Mouse (Mus musculus): ENCODE results near the gene Ncln. TPM values are rescaled to one million over a fixed set of nuclear protein-coding genes. Genes with fewer than 3 reads are reported as not detected.

The Ncln gene
- polyA plus RNA-seq, 1 experiment from 2014 or later = 46.9 TPM

DNA sequence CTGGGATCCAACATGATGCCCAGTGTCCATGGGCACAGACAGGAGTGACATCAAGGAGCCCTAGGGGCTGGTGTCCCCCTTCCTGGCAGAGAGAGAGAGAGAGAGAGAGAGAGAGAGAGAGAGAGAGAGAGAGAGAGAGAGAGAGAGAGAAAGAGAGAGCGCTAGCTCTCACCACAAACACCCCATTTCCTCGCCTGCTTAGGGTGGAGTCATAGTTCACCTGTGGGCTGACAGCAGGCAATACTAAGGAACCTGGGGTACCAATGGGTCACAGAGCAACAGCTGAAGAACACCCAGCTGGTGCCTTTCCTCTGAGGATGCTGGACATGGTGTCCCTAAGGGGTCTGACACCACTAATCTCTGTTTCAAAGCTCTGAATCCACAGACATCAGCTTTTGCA lies 41.2 kb upstream of the Ncln start:
- H3K4me3 ChIP-seq (ENCODE audit: low read depth, low read length) = no peak overlapping the region
- H3K36me3 ChIP-seq (ENCODE audit: control insufficient read depth, insufficient read depth, low read length) = peaks cover 2% of the 10 kb centered on the region; the same call in 1 of the 2 replicates
- H3K4me1 ChIP-seq (replicated peaks; ENCODE audit: control insufficient read depth, insufficient read depth, low read length) = no peaks in the 10 kb centered on the region
- no peaks in the 10 kb centered on the region for H3K27me3 ChIP-seq (ENCODE audit: control insufficient read depth, insufficient read depth, low read length)
- WGBS = 87% methylated on average over 2 of the region's 2 CpGs
- H3K9ac ChIP-seq (ENCODE audit: low read depth, low read length) = no peak overlapping the region
- H3K4me2 ChIP-seq (replicated peaks; ENCODE audit: low read depth, low read length) = no peak overlapping the region
- DNase-seq (ENCODE audit: low spot score) = no peak
- no peak for ATAC-seq (ENCODE audit: low FRiP score)
- H3K27ac ChIP-seq (ENCODE audit: low read depth, low read length) = no peak overlapping the region
- no peaks in the 10 kb centered on the region for H3K9me3 ChIP-seq (ENCODE audit: control insufficient read depth, low read length)

GRCm38 (mm10) chr10:81536734-81537133 lies 40.5 kb upstream of the Ncln start:
- WGBS = 82% methylated on average over 6 of the region's 6 CpGs
- peaks cover 2% of the 10 kb centered on the region; the same call in 1 of the 2 replicates for H3K36me3 ChIP-seq (ENCODE audit: control insufficient read depth, insufficient read depth, low read length)
- DNase-seq (ENCODE audit: low spot score) (no peak), ATAC-seq (ENCODE audit: low FRiP score) (no peak)
- no peak overlapping the region for H3K4me3 ChIP-seq (ENCODE audit: low read depth, low read length)
- no peak overlapping the region for H3K4me2 ChIP-seq (replicated peaks; ENCODE audit: low read depth, low read length)
- H3K27ac ChIP-seq (ENCODE audit: low read depth, low read length) = no peak overlapping the region
- H3K27me3 ChIP-seq (ENCODE audit: control insufficient read depth, insufficient read depth, low read length) = no peaks in the 10 kb centered on the region
- H3K9me3 ChIP-seq (ENCODE audit: control insufficient read depth, low read length) = no peaks in the 10 kb centered on the region
- no peak overlapping the region for H3K9ac ChIP-seq (ENCODE audit: low read depth, low read length)
- no peaks in the 10 kb centered on the region for H3K4me1 ChIP-seq (replicated peaks; ENCODE audit: control insufficient read depth, insufficient read depth, low read length)

DNA sequence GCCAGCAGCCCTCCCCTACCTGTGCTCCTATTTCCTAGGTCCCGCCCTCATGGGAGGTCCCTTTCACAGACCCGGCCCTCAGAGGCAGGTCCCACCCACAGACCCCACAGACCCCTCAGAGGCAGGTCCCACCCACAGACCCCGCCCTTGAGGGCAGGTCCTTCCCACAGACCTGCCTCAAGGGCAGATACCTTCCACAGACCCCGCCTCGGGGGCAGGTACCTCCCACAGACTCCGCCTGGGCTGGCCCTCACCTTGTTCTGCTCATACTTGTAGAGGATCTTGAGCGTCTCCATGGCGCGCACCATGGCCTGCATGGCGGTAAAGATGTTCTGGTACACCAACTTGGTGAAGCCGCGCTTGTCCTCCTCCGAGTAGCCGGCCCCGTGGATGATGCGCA lies 38.6 kb upstream of the Ncln start:
- H3K4me3 ChIP-seq (ENCODE audit: low read depth, low read length) = no peak overlapping the region
- no peak for DNase-seq (ENCODE audit: low spot score)
- no peaks in the 10 kb centered on the region for H3K27me3 ChIP-seq (ENCODE audit: control insufficient read depth, insufficient read depth, low read length)
- H3K9me3 ChIP-seq (ENCODE audit: control insufficient read depth, low read length) = no peaks in the 10 kb centered on the region
- H3K9ac ChIP-seq (ENCODE audit: low read depth, low read length) = no peak overlapping the region
- WGBS = 68% methylated on average over 16 of the region's 16 CpGs
- no peak for ATAC-seq (ENCODE audit: low FRiP score)
- no peaks in the 10 kb centered on the region for H3K4me1 ChIP-seq (replicated peaks; ENCODE audit: control insufficient read depth, insufficient read depth, low read length)
- no peak overlapping the region for H3K27ac ChIP-seq (ENCODE audit: low read depth, low read length)
- H3K4me2 ChIP-seq (replicated peaks; ENCODE audit: low read depth, low read length) = no peak overlapping the region
- peaks cover 6% of the 10 kb centered on the region for H3K36me3 ChIP-seq (ENCODE audit: control insufficient read depth, insufficient read depth, low read length)

DNA sequence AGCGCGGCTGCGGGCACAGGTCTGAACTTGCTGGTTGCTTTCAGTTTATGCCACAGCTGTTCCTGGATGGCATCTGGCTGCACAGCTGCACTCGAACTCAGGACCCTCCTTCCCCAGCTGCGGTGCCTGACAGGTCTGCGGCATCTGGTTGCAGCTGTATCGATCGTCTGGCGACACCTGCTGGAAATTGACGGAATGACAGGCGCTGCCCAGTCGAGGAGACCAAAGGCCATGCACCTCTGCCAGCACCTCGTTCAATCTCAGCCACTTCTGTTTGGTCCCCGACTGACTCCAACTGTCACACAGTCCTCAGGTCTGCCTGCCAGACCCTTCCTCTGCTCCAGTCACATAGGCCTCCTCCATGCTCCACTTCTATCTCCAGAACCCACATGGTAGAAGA lies 30.6 kb upstream of the Ncln start:
- DNase-seq (ENCODE audit: low spot score) = peak; percentile 87

DNA sequence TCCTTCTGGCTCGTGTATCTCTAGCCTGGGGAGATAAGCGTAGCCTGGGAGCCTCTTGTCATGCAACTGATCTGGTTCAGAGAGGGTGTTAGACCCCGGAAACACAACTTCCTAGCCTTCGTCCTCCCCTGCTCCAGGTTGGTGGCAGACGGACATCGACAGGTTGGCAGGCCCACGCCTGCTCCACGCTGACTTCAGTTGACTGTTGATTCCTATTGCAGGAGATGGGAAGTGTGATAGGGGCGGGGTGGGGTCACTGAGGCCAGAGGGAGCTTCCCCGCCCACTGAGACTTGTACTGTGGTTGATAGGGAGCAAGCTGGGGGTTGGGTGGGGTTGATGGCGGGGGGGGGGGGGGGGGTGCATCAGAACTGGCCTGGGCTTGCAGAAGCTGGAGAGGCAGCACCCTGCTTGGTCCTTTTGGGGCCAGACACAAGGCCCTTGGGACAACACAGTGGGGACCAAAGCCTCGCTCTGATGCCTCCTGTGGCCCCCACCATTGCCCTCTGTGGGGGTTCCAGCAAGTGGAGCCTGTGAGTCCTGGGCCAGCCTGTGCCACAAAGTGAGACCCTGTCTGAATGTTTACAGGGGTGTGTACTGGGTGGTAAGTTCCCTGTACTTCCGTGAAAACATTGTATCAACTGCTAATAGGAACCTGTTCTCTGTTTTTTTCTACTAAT lies 29.0 kb upstream of the Ncln start:
- H3K27me3 ChIP-seq (ENCODE audit: control insufficient read depth, insufficient read depth, low read length) = peaks cover 8% of the 10 kb centered on the region; the same call in 1 of the 2 replicates
- no peak overlapping the region for H3K9ac ChIP-seq (ENCODE audit: low read depth, low read length)
- 73% methylated on average over 12 of the region's 13 CpGs for WGBS
- no peak overlapping the region for H3K27ac ChIP-seq (ENCODE audit: low read depth, low read length)
- H3K4me3 ChIP-seq (ENCODE audit: low read depth, low read length) = no peak overlapping the region
- 0 out of 2 replicates have a peak, but pooled peaks cover 2% of the 10 kb centered on the region for H3K4me1 ChIP-seq (replicated peaks; ENCODE audit: control insufficient read depth, insufficient read depth, low read length)
- DNase-seq (ENCODE audit: low spot score) (no peak), ATAC-seq (ENCODE audit: low FRiP score) (no peak)
- H3K9me3 ChIP-seq (ENCODE audit: control insufficient read depth, low read length) = no peaks in the 10 kb centered on the region
- peaks cover 4% of the 10 kb centered on the region; the same call in 1 of the 2 replicates for H3K36me3 ChIP-seq (ENCODE audit: control insufficient read depth, insufficient read depth, low read length)
- H3K4me2 ChIP-seq (replicated peaks; ENCODE audit: low read depth, low read length) = no peak overlapping the region

More for the DNA sequence above, 30.6 kb upstream of the Ncln start:
- Histone ChIP-seq H3K9ac (ENCODE audit: low read depth, low read length) (no peak overlapping the region), H3K4me3 (ENCODE audit: low read depth, low read length) (no peak overlapping the region), H3K27me3 (ENCODE audit: control insufficient read depth, insufficient read depth, low read length) (peaks cover 8% of the 10 kb centered on the region; the same call in 1 of the 2 replicates), H3K4me2 (replicated peaks; ENCODE audit: low read depth, low read length) (no peak overlapping the region), H3K36me3 (ENCODE audit: control insufficient read depth, insufficient read depth, low read length) (peaks cover 5% of the 10 kb centered on the region; the same call in 1 of the 2 replicates), H3K4me1 (replicated peaks; ENCODE audit: control insufficient read depth, insufficient read depth, low read length) (0 out of 2 replicates have a peak, but pooled peaks cover 2% of the 10 kb centered on the region), H3K9me3 (ENCODE audit: control insufficient read depth, low read length) (no peaks in the 10 kb centered on the region), H3K27ac (ENCODE audit: low read depth, low read length) (no peak overlapping the region)
- WGBS = 13% methylated on average over 14 of the region's 14 CpGs
- peak; percentile 23; the same call in 1 of the 2 replicates for ATAC-seq (ENCODE audit: low FRiP score)

DNA sequence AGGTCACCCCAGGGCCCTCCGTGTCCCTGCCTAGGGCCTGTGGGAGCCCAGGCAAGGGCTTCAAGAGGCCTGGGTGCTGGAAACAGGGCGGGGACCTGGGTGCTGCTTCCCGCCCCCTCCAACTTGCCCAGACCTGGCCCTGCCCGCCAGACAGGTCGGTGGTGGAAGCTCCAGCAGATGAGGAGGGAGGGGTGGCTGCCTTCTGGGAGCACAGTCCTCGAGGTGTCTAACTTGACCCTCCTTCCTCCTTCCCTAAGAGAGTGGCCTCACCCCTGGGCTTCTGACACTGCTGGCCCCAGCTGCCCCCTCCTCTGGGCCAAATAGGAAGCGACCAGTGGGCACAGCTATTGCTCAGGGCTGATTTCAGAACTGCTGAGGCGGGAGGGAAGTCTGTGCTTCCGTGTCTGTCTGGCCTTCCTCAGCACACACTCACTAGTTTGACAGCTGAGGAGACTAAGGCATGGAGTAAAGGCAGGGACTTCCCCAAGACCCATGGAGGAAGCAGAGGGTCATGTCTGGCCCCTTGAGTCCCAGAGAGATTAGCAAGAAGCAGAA lies 27.9 kb upstream of the Ncln start, which contains the start of gene Gna15:
Gna15 (minus strand) TSS at position 175 of the 555 bp plus-strand sequence.
- 21% methylated on average over 9 of the region's 9 CpGs for WGBS
- Histone ChIP-seq H3K9ac (ENCODE audit: low read depth, low read length) (no peak within 1 kb of the TSS), H3K36me3 (ENCODE audit: control insufficient read depth, insufficient read depth, low read length) (no peaks in the 10 kb centered on the region)

GRCm38 (mm10) chr10:81523570-81523969 lies 27.4 kb upstream of the Ncln start:
- WGBS = 20% methylated on average over 19 of the region's 19 CpGs
- DNase-seq (ENCODE audit: low spot score) (no peak), ATAC-seq (ENCODE audit: low FRiP score) (no peak)
- H3K27ac ChIP-seq (ENCODE audit: low read depth, low read length) = no peak overlapping the region
- H3K4me1 ChIP-seq (replicated peaks; ENCODE audit: control insufficient read depth, insufficient read depth, low read length) = 0 out of 2 replicates have a peak, but pooled peaks cover 2% of the 10 kb centered on the region
- no peak overlapping the region for H3K4me2 ChIP-seq (replicated peaks; ENCODE audit: low read depth, low read length)
- H3K36me3 ChIP-seq (ENCODE audit: control insufficient read depth, insufficient read depth, low read length) = no peaks in the 10 kb centered on the region
- H3K9ac ChIP-seq (ENCODE audit: low read depth, low read length) = no peak overlapping the region
- peaks cover 8% of the 10 kb centered on the region; the same call in 1 of the 2 replicates for H3K27me3 ChIP-seq (ENCODE audit: control insufficient read depth, insufficient read depth, low read length)
- no peak overlapping the region for H3K4me3 ChIP-seq (ENCODE audit: low read depth, low read length)
- H3K9me3 ChIP-seq (ENCODE audit: control insufficient read depth, low read length) = no peaks in the 10 kb centered on the region

More for the DNA sequence above, 27.9 kb upstream of the Ncln start, which contains the start of gene Gna15:
- DNase-seq (ENCODE audit: low spot score) = no peak
- H3K4me3 ChIP-seq (ENCODE audit: low read depth, low read length) = no peak within 1 kb of the TSS
- H3K9me3 ChIP-seq (ENCODE audit: control insufficient read depth, low read length) = no peaks in the 10 kb centered on the region
- H3K4me1 ChIP-seq (replicated peaks; ENCODE audit: control insufficient read depth, insufficient read depth, low read length) = 0 out of 2 replicates have a peak, but pooled peaks cover 2% of the 10 kb centered on the region
- no peak within 1 kb of the TSS for H3K27ac ChIP-seq (ENCODE audit: low read depth, low read length)
- no peak within 1 kb of the TSS for H3K4me2 ChIP-seq (replicated peaks; ENCODE audit: low read depth, low read length)
- peaks cover 8% of the 10 kb centered on the region; the same call in 1 of the 2 replicates for H3K27me3 ChIP-seq (ENCODE audit: control insufficient read depth, insufficient read depth, low read length)
- ATAC-seq (ENCODE audit: low FRiP score) = no peak

- ATAC-seq (ENCODE audit: low FRiP score) (no peak), DNase-seq (ENCODE audit: low spot score) (no peak)
- H3K27me3 ChIP-seq (ENCODE audit: control insufficient read depth, insufficient read depth, low read length) = peaks cover 8% of the 10 kb centered on the region; the same call in 1 of the 2 replicates
- 80% methylated on average over 6 of the region's 6 CpGs for WGBS
- no peaks in the 10 kb centered on the region for H3K9me3 ChIP-seq (ENCODE audit: control insufficient read depth, low read length)
- H3K4me1 ChIP-seq (replicated peaks; ENCODE audit: control insufficient read depth, insufficient read depth, low read length) = 0 out of 2 replicates have a peak, but pooled peaks cover 2% of the 10 kb centered on the region
- no peak overlapping the region for H3K4me2 ChIP-seq (replicated peaks; ENCODE audit: low read depth, low read length)
- no peak overlapping the region for H3K27ac ChIP-seq (ENCODE audit: low read depth, low read length)
- no peaks in the 10 kb centered on the region for H3K36me3 ChIP-seq (ENCODE audit: control insufficient read depth, insufficient read depth, low read length)
- no peak overlapping the region for H3K9ac ChIP-seq (ENCODE audit: low read depth, low read length)
- H3K4me3 ChIP-seq (ENCODE audit: low read depth, low read length) = no peak overlapping the region
These were observed 26.9 kb upstream of the Ncln start for GRCm38 (mm10) chr10:81523142-81523541.
